Mouse (Mus musculus) retina, postnatal 7 days (tissue): Measurements from ENCODE around the gene Npepps.
"Not testable (repeated sequence)": the region's sequence is repeated elsewhere in the genome, so short reads cannot be mapped to it uniquely, and the experiment has no call there.

Source experiments
- DNase-seq: peaks from one replicate; pipeline ENCODE4 v3.0.0-alpha.2; 2012; ENCODE audit warnings: low read depth, low spot score

Npepps gene

GRCm38 (mm10) chr11:97241321-97241720, 39.1 kb downstream of the Npepps start:
- no peak for DNase-seq

- DNase-seq = no peak
Measured at GRCm38 (mm10) chr11:97237976-97238375, 42.5 kb downstream of the Npepps start.

GRCm38 (mm10) chr11:97232436-97232835, 48.0 kb downstream of the Npepps start:
- no peak for DNase-seq

GRCm38 (mm10) chr11:97229396-97229795, 51.0 kb downstream of the Npepps start:
- no peak for DNase-seq

GRCm38 (mm10) chr11:97228985-97229384, 51.5 kb downstream of the Npepps start:
- no peak for DNase-seq

GRCm38 (mm10) chr11:97226131-97226530, 54.3 kb downstream of the Npepps start:
- DNase-seq = no peak

- no peak for DNase-seq
Measured at GRCm38 (mm10) chr11:97223485-97223884, 57.0 kb downstream of the Npepps start.

GRCm38 (mm10) chr11:97221611-97222010, 58.8 kb downstream of the Npepps start:
- DNase-seq = no peak

GRCm38 (mm10) chr11:97220211-97220610, 60.2 kb downstream of the Npepps start:
- no peak for DNase-seq

- no peak for DNase-seq
Measured at GRCm38 (mm10) chr11:97214411-97214810, 66.0 kb downstream of the Npepps start.

GRCm38 (mm10) chr11:97210728-97211400, 69.6 kb downstream of the Npepps start:
- no peak for DNase-seq

- no peak for DNase-seq
Measured at GRCm38 (mm10) chr11:97207011-97207422, 73.4 kb downstream of the Npepps start.

GRCm38 (mm10) chr11:97199519-97199918, 80.9 kb downstream of the Npepps start:
- DNase-seq = no peak

GRCm38 (mm10) chr11:97198601-97199000, 81.8 kb downstream of the Npepps start:
- peak; percentile 38 for DNase-seq

GRCm38 (mm10) chr11:97197021-97197420, 83.4 kb downstream of the Npepps start:
- no peak for DNase-seq

GRCm38 (mm10) chr11:97196541-97196940, 83.9 kb downstream of the Npepps start:
- DNase-seq = no peak

- no peak for DNase-seq
Measured at GRCm38 (mm10) chr11:97192621-97192951, 87.9 kb downstream of the Npepps start.

- DNase-seq = no peak
Measured at GRCm38 (mm10) chr11:97191915-97192620, 88.4 kb downstream of the Npepps start.

GRCm38 (mm10) chr11:97190992-97191391, 89.4 kb downstream of the Npepps start:
- DNase-seq = no peak

- DNase-seq = not testable (repeated sequence)
Measured at GRCm38 (mm10) chr11:97189645-97190044, 90.8 kb downstream of the Npepps start.

GRCm38 (mm10) chr11:97189231-97189630, 91.2 kb downstream of the Npepps start:
- no peak for DNase-seq

GRCm38 (mm10) chr11:97188643-97188955, 91.8 kb downstream of the Npepps start:
- no peak for DNase-seq
